Mouse (Mus musculus) myocyte (in vitro differentiated cells): Measurements from ENCODE around the gene Mrtfa. TPM values are rescaled to one million over a fixed set of nuclear protein-coding genes. Genes with fewer than 3 reads are reported as not detected.

Source experiments
- H3K27me3 ChIP-seq: one replicate; pipeline ENCODE4 v1.6.1; 2011; ENCODE audit not compliant: control insufficient read depth, insufficient read depth, insufficient read length
- H3K36me3 ChIP-seq: one replicate; pipeline ENCODE4 v1.6.1; 2011; ENCODE audit not compliant: control insufficient read depth, insufficient read depth
- H3K4me2 ChIP-seq: one replicate; pipeline ENCODE4 v1.6.1; 2011; ENCODE audit warnings: low read depth, control low read depth
- H3K4me3 ChIP-seq: one replicate; pipeline ENCODE4 v1.5.1; 2011; ENCODE audit warnings: mild to moderate bottlenecking, control low read depth, moderate library complexity
- H3K79me2 ChIP-seq: one replicate; pipeline ENCODE4 v1.6.1; 2011; ENCODE audit not compliant: control insufficient read depth, insufficient read depth
- H3ac ChIP-seq: one replicate; pipeline ENCODE4 v1.6.1; 2011; ENCODE audit not compliant: control insufficient read depth, insufficient read length
- CEBPB ChIP-seq: IDR thresholded peaks from 2 replicates; pipeline ENCODE4 v1.6.1; 2011; ENCODE audit warnings: mild to moderate bottlenecking, moderate library complexity; ENCODE audit not compliant: poor library complexity, insufficient read depth, severe bottlenecking
- E2F4 ChIP-seq: IDR thresholded peaks from one replicate; pipeline ENCODE4 v1.6.1; 2011; ENCODE audit warnings: mild to moderate bottlenecking, control low read depth, moderate library complexity; ENCODE audit not compliant: insufficient read depth
- MAX ChIP-seq: IDR thresholded peaks from one replicate; pipeline ENCODE4 v1.6.1; 2011; ENCODE audit warnings: low read depth, mild to moderate bottlenecking, control low read depth
- MYOD1 ChIP-seq, 3 experiments: IDR thresholded peaks; one replicate each; pipeline ENCODE4 v1.6.1; 2011; ENCODE audit warnings: control low read depth in 2 of 3, low read depth in 2 of 3, mild to moderate bottlenecking in 2 of 3, moderate library complexity in 1 of 3; ENCODE audit not compliant: insufficient read length in 2 of 3, control insufficient read depth in 1 of 3
- MYOG ChIP-seq, 3 experiments: IDR thresholded peaks; one replicate each; pipeline ENCODE4 v1.6.1; 2011; ENCODE audit warnings: control low read depth in 2 of 3, low read depth in 2 of 3, mild to moderate bottlenecking in 2 of 3; ENCODE audit not compliant: insufficient read length in 2 of 3, control insufficient read depth in 1 of 3, insufficient read depth in 1 of 3
- POLR2A ChIP-seq: IDR thresholded peaks from one replicate; pipeline ENCODE4 v1.6.1; 2011; ENCODE audit warnings: low read depth, mild to moderate bottlenecking, control low read depth, moderate library complexity; ENCODE audit not compliant: insufficient read length
- POLR2AphosphoS2 ChIP-seq: IDR thresholded peaks from one replicate; pipeline ENCODE4 v1.6.1; 2011; ENCODE audit warnings: low read depth, control low read depth; ENCODE audit not compliant: insufficient read length
- REST ChIP-seq: IDR thresholded peaks from one replicate; pipeline ENCODE4 v1.6.1; 2011; ENCODE audit warnings: mild to moderate bottlenecking, control low read depth, moderate library complexity; ENCODE audit not compliant: insufficient read depth, insufficient read length
- SRF ChIP-seq: IDR thresholded peaks from one replicate; pipeline ENCODE4 v1.6.1; 2011; ENCODE audit warnings: low read depth; ENCODE audit not compliant: control insufficient read depth, insufficient read length
- TCF12 ChIP-seq: IDR thresholded peaks from one replicate; pipeline ENCODE4 v1.6.1; 2011; ENCODE audit warnings: mild to moderate bottlenecking, control low read depth; ENCODE audit not compliant: poor library complexity, insufficient read depth, severe bottlenecking
- TCF3 ChIP-seq: IDR thresholded peaks from one replicate; pipeline ENCODE4 v1.6.1; 2011; ENCODE audit warnings: low read depth, control low read depth; ENCODE audit not compliant: insufficient read length
- USF1 ChIP-seq: IDR thresholded peaks from one replicate; pipeline ENCODE4 v1.6.1; 2011; ENCODE audit warnings: low read depth, mild to moderate bottlenecking, control low read depth, moderate library complexity
- polyA plus RNA-seq: library from polyadenylated mRNA; unstranded; fragments of >200 nt; fragmentation: generic; extraction: Trizol; gene quantifications from one replicate; pipeline ENCODE4 v1.2.1, GENCODE M21; 2012; ENCODE audit warnings: missing spikeins

Mrtfa gene
- polyA plus RNA-seq, 1 experiment: 36.0 TPM

DNA sequence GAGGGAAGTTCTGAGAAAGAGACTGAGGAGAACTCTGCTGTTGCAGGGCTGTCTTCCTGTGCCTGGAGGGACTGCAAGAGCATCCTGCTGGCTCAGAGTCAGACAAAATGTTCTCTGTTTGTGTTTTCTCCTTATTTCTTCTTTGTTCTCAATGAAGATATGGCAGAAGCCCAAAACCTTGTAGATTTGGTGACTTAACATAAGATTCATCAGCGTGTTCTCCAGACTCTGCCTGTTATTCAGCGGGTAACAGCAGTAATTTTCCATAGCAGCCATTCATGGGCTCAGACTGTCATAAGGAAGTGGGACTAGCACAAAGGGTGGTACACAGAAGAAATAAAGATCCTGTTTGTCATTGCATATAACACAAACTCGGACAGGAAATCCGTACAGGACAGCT, 210.9 kb downstream of the Mrtfa start:
- Histone ChIP-seq H3K79me2 (peaks cover 4% of the 10 kb centered on the region), H3K4me2 (peak overlapping the region; percentile 83), H3K4me3 (no peak overlapping the region), H3K36me3 (peaks cover 6% of the 10 kb centered on the region), H3ac (no peak overlapping the region), H3K27me3 (no peaks in the 10 kb centered on the region)
- TF ChIP-seq TCF3 (no peak), E2F4 (no peak)

DNA sequence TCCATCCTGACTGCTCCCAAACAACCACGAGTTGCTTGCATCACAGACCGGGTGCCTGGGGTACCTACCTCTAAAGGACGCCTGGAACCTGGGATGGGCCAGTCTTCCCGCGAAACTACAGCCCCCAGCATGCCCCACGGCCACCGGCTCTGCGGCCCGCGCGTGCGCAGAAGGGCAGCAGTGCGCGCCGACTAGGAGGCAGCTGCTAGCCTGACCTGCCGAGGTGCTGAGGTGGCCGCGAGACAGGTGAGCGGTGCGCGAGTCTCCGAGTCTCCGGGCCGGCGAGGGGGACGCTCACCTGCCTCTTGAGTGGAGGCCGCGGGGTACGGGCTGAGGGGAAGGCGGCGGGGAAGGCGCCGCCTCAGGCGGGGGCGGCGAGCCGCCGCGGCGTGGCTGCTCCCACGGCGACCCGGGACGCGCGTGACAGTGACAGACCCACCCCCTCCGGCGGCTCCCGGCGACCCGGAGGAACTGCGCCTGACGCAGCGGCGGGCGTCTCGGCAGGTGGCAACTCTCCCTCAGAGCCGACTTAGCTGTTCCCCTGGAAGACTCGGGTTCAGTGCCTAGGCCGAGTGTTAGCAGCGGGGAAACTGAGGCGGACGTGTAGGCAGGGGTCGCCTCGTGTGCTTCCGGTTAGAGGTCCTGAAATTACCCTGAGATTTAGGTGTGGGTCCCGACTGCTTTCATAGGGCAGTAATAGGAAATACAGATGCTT, 212.8 kb downstream of the Mrtfa start, which contains the start of gene Sgsm3:
Gene Sgsm3, plus strand, starts transcription at position 146 of the 715 bp plus-strand sequence.
- Histone ChIP-seq H3K4me2 (peak within 1 kb of the TSS; percentile 83), H3ac (peak within 1 kb of the TSS; percentile 48), H3K36me3 (peaks cover 6% of the 10 kb centered on the region), H3K27me3 (no peaks in the 10 kb centered on the region), H3K79me2 (peaks cover 4% of the 10 kb centered on the region), H3K4me3 (peak within 1 kb of the TSS; percentile 42)
- TF ChIP-seq MYOD1 (IDR thresholded peaks at IDR 0.05; ENCODE audit: control insufficient read depth in 1 of 3, insufficient read length in 2 of 3, low read depth in 2 of 3) (peak in 2 of 3 experiments; percentile 83 to 85), USF1 (no peak), MAX (no peak), POLR2A (peak; percentile 97), MYOG (IDR thresholded peaks at IDR 0.05; ENCODE audit: control insufficient read depth in 1 of 3, insufficient read depth in 1 of 3, insufficient read length in 2 of 3, low read depth in 2 of 3) (peak in 2 of 3 experiments; percentile 83 to 89), POLR2AphosphoS2 (peak; percentile 94), CEBPB (no peak), TCF12 (no peak), REST (no peak), E2F4 (no peak), SRF (no peak), TCF3 (no peak)

DNA sequence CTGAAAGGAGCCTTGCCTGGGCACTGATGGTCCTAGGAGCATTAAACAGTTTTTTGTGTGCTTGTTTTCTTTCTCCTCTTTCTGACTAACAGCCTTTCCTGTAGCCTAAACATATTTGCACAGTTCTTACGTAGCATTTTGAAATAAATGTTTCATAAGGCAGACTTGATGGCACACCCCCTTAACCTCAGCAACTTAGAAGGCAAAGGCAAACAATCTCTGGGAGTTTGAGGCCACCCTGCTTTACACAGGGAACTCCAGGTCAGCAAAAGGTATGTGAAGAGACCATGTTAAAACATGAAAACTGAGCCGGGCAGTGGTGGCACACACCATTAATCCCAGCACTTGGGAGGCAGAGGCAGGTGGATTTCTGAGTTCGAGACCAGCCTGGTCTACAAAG, 214.9 kb downstream of the Mrtfa start:
- no peak overlapping the region for H3K4me3 ChIP-seq
- H3K4me2 ChIP-seq: no peak overlapping the region
- no peak overlapping the region for H3ac ChIP-seq
- TF ChIP-seq MYOD1 (IDR thresholded peaks at IDR 0.05; ENCODE audit: control insufficient read depth in 1 of 3, insufficient read length in 2 of 3, low read depth in 2 of 3): no peak
- TF ChIP-seq MYOG (IDR thresholded peaks at IDR 0.05; ENCODE audit: control insufficient read depth in 1 of 3, insufficient read depth in 1 of 3, insufficient read length in 2 of 3, low read depth in 2 of 3): no peak
- no peak for TF ChIP-seq SRF
- TF ChIP-seq USF1: no peak
- no peak for TF ChIP-seq TCF12
- TF ChIP-seq POLR2AphosphoS2: no peak
- no peak for TF ChIP-seq CEBPB
- TF ChIP-seq POLR2A: no peak
- TF ChIP-seq REST: no peak
- no peak for TF ChIP-seq E2F4
- TF ChIP-seq MAX: no peak
- TF ChIP-seq TCF3: no peak
- peaks cover 8% of the 10 kb centered on the region for H3K36me3 ChIP-seq
- H3K27me3 ChIP-seq: no peaks in the 10 kb centered on the region
- H3K79me2 ChIP-seq: peaks cover 4% of the 10 kb centered on the region

DNA sequence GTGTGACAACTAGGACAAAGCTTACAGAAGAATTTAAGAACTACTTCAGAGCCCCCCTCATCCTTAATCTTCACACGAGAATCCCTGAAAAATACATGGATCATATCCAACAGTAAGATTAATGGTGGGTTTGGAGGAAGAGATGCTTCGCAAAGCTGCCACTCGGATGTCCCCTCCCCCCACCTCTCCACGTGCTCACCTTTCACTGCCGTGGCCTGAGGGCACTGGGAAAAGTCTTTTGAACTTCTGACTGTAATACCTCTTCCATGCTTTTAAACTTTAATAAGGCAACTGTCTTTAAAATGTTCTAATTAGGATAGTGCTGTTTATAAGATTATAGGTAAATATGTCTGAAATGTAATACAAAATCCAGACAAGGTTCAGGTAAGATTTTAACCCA, 216.2 kb downstream of the Mrtfa start:
- Histone ChIP-seq H3K36me3 (peaks cover 18% of the 10 kb centered on the region), H3K27me3 (no peaks in the 10 kb centered on the region), H3K4me2 (no peak overlapping the region), H3K4me3 (no peak overlapping the region), H3ac (no peak overlapping the region), H3K79me2 (peaks cover 4% of the 10 kb centered on the region)
- no peak for TF ChIP-seq REST
- TF ChIP-seq TCF12: no peak
- TF ChIP-seq MAX: no peak
- no peak for TF ChIP-seq CEBPB
- no peak for TF ChIP-seq MYOG (IDR thresholded peaks at IDR 0.05; ENCODE audit: control insufficient read depth in 1 of 3, insufficient read depth in 1 of 3, insufficient read length in 2 of 3, low read depth in 2 of 3)
- TF ChIP-seq TCF3: no peak
- TF ChIP-seq E2F4: no peak
- no peak for TF ChIP-seq MYOD1 (IDR thresholded peaks at IDR 0.05; ENCODE audit: control insufficient read depth in 1 of 3, insufficient read length in 2 of 3, low read depth in 2 of 3)
- no peak for TF ChIP-seq POLR2AphosphoS2
- TF ChIP-seq USF1: no peak
- no peak for TF ChIP-seq SRF
- TF ChIP-seq POLR2A: no peak

DNA sequence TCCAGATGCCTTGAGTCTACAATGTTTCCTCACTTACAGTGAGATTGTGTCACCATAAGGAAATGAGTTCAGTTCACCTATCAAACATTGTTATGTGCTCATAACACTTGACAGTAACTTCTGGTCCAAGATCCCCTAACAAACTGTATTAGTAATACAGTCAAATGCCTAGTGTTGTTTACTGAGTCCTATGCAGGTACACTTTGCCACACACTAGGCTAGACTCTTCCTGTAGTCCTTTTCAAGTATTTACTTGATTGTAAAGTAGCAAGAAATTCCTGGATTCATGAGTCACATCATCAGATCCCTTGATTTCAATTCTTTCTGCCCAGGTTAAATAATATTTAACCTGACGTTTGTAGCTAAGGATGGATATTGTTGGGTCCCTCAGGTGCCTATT, 221.2 kb downstream of the Mrtfa start:
- Histone ChIP-seq H3K27me3 (no peaks in the 10 kb centered on the region), H3K4me2 (no peak overlapping the region), H3K36me3 (peaks cover 60% of the 10 kb centered on the region), H3K79me2 (no peaks in the 10 kb centered on the region), H3K4me3 (no peak overlapping the region), H3ac (no peak overlapping the region)
- TF ChIP-seq MYOG (IDR thresholded peaks at IDR 0.05; ENCODE audit: control insufficient read depth in 1 of 3, insufficient read depth in 1 of 3, insufficient read length in 2 of 3, low read depth in 2 of 3) (no peak), POLR2AphosphoS2 (no peak), E2F4 (no peak), POLR2A (no peak), REST (no peak), TCF3 (no peak), MAX (no peak), CEBPB (no peak), TCF12 (no peak), USF1 (no peak), SRF (no peak)

Other genes starting within 250 kb of the Mrtfa start
- gene Adsl, start 242.3 kb downstream of the Mrtfa start, polyA plus RNA-seq: 151 TPM
- gene Sgsm3, start 213.0 kb downstream of the Mrtfa start, polyA plus RNA-seq: 32.3 TPM
- 0.44 TPM for gene Mchr1, start 44.7 kb upstream of the Mrtfa start, polyA plus RNA-seq
- gene Slc25a17, start 170.1 kb upstream of the Mrtfa start, polyA plus RNA-seq: 40.9 TPM
- 228 TPM for gene St13, start 209.3 kb upstream of the Mrtfa start, polyA plus RNA-seq
- 6.3 TPM for gene Xpnpep3, start 209.4 kb upstream of the Mrtfa start, polyA plus RNA-seq
- gene Dnajb7, start 217.5 kb upstream of the Mrtfa start, polyA plus RNA-seq: 0.06 TPM